Mouse (Mus musculus): ENCODE measurements around the gene Lhx5.

Gene Lhx5

DNA sequence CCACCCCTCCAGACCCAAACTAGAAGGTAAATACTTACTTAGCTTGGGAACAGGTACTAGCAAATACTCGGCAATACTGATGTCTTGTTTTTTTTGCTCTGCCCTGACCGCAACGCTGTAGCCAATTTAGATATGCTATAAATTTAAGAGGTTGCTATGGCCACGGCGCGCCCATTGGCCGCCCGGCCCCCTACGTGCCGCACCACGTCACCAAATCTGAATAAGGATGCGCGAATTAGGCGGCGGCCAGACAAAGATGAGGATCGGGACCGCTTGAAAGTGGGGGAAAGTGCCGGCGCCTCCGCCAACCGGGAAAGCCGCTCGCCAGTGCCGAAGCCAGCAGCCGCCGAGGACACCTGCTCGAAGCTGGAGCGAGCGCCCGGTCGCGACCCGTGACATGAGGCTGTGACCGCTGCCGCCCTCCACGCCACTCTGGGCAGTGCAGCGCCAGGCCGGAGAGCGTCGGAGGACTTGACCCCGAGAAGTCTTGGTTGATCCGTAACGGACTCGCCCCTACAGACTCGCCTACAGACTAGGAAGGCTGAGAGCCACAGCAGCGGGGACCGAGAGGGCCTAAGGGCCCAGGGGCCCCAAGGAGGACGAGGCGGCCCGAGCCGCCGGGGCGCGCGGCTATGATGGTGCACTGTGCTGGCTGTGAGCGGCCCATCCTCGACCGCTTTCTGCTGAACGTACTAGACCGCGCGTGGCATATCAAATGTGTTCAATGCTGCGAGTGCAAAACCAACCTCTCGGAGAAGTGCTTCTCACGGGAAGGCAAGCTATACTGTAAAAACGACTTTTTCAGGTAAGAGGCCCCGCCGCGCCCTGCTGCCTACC, at the start of gene Lhx5:
TSS of gene Lhx5 (plus strand) at position 51 of the 837 bp plus-strand sequence.
- peak; percentile 58 for DNase-seq (ENCODE audit: extremely low spot score)

DNA sequence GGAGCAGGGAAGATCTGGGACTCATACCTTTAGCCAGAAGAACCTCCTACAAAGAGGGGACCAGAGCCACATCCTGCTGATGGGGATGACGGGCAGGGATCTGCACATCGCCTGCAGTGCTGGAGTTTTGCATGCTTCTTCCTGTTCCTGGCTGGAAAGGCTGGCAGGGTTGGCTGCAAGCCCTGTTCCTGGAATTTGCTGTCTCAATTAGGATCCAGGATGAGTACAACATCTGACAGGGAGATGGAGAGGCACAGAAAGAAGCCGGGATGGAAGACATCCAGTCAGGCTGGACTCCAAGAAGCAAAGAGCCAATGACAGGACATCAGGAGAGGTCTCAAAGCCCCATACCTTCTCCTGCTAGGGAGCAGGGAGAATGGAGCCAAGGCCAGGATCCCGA, 45.1 kb upstream of the Lhx5 start:
- no peak for DNase-seq (ENCODE audit: extremely low spot score)

- DNase-seq (ENCODE audit: extremely low spot score) = no peak
Observed at GRCm38 (mm10) chr5:120388765-120389164, 42.7 kb upstream of the Lhx5 start.

GRCm38 (mm10) chr5:120389973-120390372, 41.5 kb upstream of the Lhx5 start:
- DNase-seq (ENCODE audit: extremely low spot score) = no peak

- DNase-seq (ENCODE audit: extremely low spot score) = no peak
Observed at GRCm38 (mm10) chr5:120393871-120394667, 37.4 kb upstream of the Lhx5 start.

DNA sequence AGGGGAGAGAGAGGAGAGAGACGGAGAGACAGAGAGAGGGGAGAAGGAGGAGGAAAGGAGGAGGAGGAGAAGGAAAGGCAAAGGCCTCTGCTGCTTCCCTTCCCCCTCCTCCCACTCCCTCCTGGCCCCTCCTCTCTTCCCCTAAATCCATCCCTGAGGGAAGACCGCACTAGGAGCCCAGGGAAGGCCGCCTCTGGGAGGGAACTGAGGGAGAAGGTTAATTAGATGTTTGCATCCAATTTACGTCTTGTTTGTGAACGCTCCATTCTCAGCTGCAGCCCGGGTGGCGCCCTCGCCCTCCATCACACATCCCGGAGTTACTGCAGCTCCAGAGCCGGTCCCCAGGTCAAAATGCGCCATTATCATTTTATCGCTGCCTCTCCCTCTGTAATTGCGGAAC, 33.5 kb upstream of the Lhx5 start:
- peak; percentile 14 for DNase-seq (ENCODE audit: extremely low spot score)

DNA sequence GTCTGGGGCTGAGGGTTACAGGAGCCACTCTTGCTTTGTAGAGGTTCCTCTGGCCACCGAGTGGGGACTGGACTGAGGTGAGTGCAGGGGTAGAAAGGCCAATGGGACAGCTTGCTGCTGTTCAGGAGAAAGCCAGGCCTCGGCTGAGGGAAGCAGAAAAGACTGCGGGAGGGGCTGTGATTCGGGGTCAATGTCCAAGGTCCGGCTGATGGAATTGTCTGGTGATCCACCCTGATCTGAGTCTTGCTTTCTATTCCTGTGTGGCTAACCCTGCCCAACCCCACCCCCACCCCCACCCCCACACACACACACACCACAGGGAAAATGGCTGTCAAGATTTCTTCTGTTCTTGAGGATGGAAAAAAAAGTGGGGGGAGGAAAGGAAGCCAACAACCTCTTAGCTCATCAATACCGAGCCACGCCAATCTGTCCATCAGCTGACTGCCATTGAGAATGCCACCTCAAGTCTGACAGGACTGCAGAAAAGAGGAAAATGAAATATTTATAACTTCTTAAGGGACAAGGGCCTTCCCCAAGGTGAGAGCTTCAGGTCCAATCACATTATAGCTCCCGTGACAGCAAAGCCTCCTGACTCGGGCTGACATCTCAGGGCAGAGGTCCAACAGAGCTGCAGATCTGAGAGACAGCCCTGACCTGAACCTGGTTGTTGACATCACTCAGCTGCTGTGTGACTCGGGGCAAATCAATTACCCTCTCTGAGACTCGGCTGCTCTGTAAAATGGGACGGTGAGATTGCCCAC, 26.5 kb upstream of the Lhx5 start:
- no peak for DNase-seq (ENCODE audit: extremely low spot score)

GRCm38 (mm10) chr5:120408933-120409332, 22.6 kb upstream of the Lhx5 start:
- DNase-seq (ENCODE audit: extremely low spot score) = no peak

GRCm38 (mm10) chr5:120409385-120410378, 21.8 kb upstream of the Lhx5 start:
- DNase-seq (ENCODE audit: extremely low spot score) = peak; percentile 24

DNA sequence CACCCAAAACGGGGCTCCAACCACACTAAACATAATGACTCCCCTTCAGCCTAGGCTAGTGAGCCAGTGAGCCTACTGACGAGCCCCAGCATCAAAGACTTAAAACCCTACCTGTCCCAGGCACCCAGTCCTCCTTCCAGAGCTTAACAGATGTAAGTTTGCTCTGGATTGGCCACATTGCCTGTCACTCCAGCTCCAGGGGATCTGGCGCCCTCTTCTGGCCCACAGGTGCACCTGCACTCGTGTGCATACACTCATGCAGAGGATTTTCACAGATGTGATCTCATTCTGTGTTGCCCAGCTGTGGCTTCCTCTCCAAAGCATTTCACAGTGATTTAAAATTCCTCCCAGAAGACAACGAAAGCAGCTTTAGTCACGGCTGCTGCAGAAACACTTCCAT, 18.1 kb upstream of the Lhx5 start:
- DNase-seq (ENCODE audit: extremely low spot score) = no peak

DNA sequence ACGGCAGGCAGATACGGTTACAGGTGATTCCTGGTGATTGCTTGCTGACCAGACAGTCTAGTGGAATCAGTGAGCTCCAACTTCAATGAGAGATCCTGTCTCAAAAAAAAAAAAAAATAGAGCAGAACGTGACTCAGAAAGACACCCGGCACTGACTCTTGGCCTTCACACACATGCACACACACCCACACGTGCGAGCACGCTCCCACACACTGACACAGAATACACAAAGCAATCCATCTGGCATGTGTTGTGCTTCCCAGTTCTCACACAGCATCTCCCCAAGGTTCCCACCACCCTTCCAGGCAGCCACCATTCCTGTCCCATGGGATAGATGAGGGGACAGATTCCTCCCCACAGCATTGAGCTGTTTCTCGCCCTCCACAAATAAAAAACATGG, 11.4 kb upstream of the Lhx5 start:
- no peak for DNase-seq (ENCODE audit: extremely low spot score)

DNA sequence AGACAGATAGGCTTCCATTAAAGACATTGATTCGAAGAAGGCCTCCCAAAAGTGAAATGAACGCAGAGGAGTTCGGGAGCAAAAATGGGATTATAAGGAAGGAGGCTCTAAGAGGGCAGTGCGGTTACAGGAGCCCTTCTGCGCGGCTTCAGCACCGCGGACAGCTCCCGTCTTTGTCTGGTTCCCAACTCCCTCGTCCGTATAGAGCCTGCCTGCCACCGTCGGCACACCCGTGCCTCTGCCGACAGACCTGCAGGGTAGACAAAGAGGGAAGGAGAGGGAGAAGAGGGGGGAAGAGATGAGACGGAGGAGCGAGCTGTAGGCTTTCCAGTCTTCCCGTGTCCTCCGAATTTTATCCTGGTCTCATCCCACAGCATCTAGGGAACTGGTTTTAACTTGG, 7.5 kb upstream of the Lhx5 start:
- peak; percentile 86 for DNase-seq (ENCODE audit: extremely low spot score)

GRCm38 (mm10) chr5:120424657-120425056, 6.8 kb upstream of the Lhx5 start:
- no peak for DNase-seq (ENCODE audit: extremely low spot score)

DNA sequence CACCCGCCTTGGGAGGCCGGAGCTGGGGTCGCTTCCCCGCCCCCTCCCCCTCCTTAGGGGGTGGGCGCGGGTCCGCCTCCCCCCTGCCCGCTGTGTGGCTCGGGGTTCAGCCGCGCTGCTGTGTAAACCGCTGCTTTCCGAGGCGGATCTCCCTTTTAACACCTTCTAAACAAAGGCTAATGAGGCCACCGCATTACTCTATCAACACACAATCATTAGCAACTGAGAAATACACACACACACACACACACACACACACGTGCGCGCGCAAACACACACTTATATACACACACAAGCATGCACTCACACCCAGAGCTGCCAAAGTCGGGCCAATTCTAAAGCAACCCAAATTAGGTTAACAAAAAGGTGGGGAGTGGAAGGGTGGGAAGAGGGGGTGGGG, 5.8 kb upstream of the Lhx5 start:
- no peak for DNase-seq (ENCODE audit: extremely low spot score)

DNA sequence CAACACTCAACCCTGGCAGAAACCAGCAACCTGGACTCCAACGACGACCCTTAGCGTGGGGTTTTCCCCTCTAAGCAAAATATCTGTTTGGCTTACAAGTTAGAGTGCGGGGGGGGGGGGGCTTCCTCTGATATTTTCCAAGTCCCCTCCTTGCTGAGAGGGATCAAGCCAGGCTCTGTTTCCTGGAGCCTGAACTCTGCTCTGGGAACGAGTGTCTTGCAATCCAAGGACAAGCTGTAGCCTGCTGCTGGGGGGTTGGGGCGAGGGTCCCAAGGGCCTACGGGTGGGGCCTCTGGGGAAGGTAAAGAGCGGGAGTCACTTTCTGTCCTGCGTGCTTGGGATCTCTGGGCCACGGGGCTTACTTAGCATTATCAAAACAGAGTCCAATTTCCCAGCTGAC, 4.9 kb upstream of the Lhx5 start:
- DNase-seq (ENCODE audit: extremely low spot score) = no peak

DNA sequence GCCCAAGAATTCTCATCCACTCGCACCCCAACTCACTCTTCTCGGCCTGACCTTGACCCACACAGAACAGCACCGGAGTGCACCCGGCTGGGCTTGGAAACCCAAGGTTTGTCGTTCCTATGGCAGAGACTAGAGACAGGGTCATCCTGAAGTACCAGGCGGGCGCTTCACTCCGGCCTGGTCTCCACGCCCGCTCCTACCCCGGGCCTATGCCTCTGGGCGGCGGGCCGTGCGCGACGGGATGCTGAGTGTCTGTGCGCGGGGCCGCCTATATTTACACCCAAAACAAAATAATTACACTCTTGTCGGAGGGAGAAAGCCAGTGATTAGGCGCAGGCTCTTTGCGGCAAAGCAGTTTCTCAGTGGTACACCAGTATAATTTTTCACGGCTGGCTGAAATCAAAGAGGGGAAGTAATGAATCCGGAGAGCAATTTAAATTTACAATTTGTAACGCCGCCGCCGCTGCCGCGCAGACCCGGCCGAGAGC, 4.0 kb upstream of the Lhx5 start:
- peak; percentile 34 for DNase-seq (ENCODE audit: extremely low spot score)

DNA sequence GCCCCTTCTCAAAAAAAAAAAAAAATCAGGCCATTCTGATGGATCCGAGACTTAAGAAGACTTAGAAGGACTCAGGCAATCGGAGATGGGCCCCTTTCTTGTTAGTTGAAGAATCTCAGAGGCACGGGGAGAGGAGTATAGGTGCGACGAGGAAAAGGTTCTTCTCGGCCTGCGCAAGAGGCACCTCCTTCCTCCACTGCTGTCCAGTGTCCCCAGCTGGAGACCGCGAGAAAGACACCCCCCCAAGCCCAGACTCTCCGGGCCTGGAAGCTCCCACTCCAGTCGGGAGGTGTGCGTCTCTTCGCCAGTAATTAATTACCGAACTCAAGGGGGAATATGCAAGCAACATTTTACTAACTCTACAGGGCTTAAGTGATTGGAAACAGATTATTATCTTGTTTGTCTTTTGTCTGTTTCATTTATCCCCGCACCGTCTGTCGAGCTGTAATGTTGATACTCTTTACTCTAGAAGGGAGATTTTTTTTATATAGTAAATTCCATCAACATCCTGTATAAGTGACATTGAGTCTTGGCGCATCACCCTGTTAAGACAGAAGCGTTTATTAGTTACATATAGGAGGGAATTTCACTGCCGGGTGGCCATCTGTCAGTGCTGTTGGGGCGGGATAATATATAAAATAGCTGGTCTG, 3.2 kb upstream of the Lhx5 start:
- DNase-seq (ENCODE audit: extremely low spot score) = no peak

GRCm38 (mm10) chr5:120428990-120429389, 2.5 kb upstream of the Lhx5 start:
- no peak for DNase-seq (ENCODE audit: extremely low spot score)

DNA sequence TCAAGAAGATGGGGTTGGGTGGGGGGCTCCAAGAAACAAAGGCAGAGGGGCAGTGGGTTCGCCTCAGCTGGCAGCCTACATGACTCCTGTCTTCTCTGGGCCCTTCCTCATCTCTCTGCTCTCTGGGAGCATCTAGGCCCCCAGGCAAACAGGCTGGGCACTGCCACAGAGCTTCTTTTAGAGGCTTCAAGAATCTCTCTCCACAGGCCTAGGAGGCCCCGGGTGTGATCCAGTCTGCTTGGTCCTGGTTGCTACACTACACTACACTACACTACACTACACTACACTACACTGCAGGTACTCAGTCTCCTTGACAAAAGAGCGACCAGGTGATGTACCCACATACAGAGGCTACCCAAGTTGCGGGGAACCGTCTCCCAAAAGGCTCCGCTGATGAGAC, 1.8 kb upstream of the Lhx5 start:
- DNase-seq (ENCODE audit: extremely low spot score) = no peak

GRCm38 (mm10) chr5:120431001-120431583, 407 bp upstream of the Lhx5 start:
- peak; percentile 53 for DNase-seq (ENCODE audit: extremely low spot score)

All from embryo, embryonic 9.5 days (tissue).